Mouse (Mus musculus) B cell, adult 2 months (primary cell): ENCODE results near the gene Cc2d1b.
A peak's percentile ranks its signal among the peaks of the same experiment; 100 is the strongest.

Experiments used
- DNase-seq, 2 experiments: peaks; one replicate each; pipeline ENCODE4 v3.0.0; 2022

Gene Cc2d1b

GRCm38 (mm10) chr4:108664407-108664806 is 44.7 kb downstream of the Cc2d1b start:
- peak; percentile 5 to 6 for DNase-seq
